Mouse (Mus musculus): ENCODE data around the gene Psg29. TPM values are rescaled to one million over a fixed set of nuclear protein-coding genes. Genes with fewer than 3 reads are reported as not detected.

The Psg29 gene
- total RNA-seq (2015; ENCODE audit: low replicate concordance) (not detected in 2 replicates), total RNA-seq (2017; ENCODE audit: low replicate concordance) (not detected in 2 replicates)

DNA sequence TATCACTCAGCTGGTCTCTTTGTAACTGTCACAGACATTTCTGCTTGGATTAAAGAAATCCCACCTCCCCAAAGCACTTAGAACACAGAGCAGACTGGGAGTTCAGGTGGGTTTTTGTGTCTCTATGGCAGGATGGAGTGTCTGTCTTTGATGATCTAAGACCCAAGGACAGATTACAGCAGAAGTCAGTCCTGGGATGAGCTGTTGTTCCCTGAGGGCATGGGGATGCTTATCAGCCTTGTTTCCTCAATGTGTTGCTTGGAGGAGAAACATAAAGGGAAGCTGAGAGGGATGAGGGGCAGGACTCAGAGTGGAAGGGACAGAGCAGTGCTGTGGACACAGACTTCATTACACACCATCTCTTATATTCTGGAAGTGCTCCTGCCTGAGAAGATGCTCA is at the start of gene Psg29:
Gene Psg29, plus strand, starts transcription at position 301 of the 400 bp plus-strand sequence.
- ATAC-seq (replicated peaks; ENCODE audit: low FRiP score, poor library complexity, severe bottlenecking): no peak

DNA sequence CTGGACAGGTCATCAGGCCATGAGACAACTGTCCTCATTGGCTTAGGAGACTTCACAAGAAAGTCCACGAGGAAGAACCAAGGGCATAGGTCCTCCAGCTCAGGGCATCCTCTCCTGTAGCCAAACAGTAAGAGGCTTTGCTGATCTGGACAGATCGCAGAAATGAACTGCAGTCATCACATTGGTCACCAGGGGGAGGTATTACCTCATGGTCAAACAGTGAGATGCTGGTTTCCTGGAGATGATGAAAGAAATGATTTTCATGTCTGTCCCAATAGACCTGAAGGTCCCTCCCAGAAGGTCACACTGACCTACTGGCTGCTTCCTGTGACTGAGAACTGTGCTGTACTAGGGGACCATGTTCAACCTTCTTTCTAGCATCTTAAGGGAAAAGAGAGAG is 47.6 kb upstream of the Psg29 start:
- ATAC-seq (replicated peaks; ENCODE audit: low FRiP score, poor library complexity, severe bottlenecking): no peak

DNA sequence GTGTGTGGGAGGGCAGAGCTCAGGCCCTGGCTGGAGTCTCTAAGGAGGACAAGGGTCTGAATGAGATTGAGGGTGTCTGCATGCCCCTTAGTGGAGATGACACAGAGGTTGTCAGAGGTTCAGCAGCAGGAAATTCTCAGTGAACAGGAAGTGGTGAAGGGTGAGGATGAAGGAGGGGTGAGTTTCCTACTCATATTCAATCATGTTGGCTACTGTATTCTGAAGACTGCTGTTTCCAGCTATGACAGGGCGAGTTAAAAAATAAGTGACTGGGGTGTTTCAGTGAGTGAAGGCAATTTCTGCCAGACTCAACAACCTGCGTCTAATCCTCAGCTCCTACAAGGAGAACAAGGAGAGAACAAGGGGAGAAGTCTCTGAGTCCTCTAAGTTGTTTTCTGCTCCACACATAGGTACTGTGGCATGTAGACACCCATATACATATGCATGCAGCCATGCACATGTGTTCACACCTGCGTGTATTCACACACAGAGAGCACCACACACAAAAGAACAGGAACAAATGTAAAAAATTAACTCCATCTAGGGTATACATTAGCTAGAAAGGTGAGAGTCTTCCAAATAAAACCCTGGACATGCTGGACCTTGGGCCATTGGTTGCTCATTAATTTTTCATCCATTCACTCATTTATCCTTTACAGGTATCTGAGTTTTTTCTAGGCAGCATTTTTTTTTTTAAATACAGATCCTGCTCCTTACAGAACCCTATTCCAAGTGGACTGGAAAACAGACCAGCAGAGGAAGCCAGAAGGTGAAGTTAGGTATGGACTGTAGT is 46.2 kb upstream of the Psg29 start:
- no peak for ATAC-seq (replicated peaks; ENCODE audit: low FRiP score, poor library complexity, severe bottlenecking)

DNA sequence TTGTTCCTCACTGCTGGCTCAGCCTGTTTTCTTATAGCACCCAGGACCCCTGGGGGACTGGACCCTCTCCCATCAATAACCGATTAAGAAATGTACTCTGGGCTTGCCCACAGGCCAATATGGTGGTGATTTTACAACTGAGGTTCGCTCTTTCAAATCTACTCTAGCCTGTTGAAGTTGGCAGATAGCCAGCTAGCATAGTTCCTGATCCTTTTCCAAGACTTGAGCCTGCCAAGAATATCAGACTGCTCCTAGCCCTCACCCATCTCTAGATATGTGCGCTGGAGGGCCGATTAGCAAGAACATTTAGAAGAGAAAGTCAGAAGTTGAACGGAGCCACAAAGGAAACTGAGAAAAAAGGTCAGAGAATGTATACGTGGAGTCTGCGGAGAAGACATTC is 44.3 kb upstream of the Psg29 start:
- no peak for ATAC-seq (replicated peaks; ENCODE audit: low FRiP score, poor library complexity, severe bottlenecking)

DNA sequence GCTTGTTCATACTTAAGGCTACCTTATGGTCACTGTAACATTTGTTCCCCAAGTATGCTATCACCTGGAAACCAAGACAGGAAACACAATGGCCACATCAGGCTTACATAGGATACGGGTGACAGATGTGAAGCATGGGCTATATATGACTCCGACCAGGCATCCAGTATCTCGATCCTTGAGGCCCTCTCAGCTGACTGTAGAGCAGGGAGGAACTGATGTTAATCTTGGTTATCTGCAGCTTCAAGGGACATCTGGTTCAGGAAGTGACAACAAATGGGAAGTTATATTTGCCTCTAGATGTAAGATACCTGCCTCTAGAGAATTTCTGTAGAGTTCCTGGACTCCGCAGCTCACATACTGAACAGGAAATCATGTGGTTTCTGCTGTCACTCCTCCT is 31.4 kb upstream of the Psg29 start:
- no peak for ATAC-seq (replicated peaks; ENCODE audit: low FRiP score, poor library complexity, severe bottlenecking)

DNA sequence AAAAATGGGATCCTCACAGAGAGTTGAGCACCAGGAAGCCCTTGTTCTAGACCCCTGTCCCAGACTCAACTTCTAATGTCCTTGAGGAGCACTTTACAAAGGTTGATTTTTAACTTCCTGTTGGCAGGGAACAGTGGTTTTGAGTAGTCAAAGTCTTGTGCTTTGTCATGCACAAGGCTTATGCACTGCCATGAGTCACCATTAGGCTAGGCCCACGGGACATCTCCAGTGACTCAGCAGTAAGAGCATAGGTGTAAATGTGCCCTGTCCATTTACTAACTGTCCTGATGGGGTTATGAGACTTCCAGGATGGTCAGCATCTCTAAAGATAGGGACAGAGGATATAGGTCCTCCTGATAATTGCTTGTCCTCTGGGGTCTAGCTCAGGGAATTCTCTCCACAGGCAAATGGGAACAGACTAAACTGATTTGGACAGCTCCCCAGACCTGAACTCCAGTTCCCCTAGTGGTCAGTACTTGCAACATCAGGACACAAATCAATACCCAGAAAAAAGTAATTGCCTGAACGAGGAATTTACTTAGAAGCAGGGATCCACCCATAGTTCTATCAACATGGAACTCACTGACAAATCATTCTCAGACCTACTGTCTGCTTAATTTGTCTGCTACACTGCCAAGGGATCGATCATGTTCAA is 2.4 kb downstream of the Psg29 start:
- ATAC-seq (replicated peaks; ENCODE audit: low FRiP score, poor library complexity, severe bottlenecking): no peak

Other genes with a start within 250 kb of the Psg29 start
- not detected in 2 replicates for gene Pnmal1, start 243.8 kb upstream of the Psg29 start, total RNA-seq (2015; ENCODE audit: low replicate concordance)
- not detected in 2 replicates for gene Pnmal1, start 243.8 kb upstream of the Psg29 start, total RNA-seq (2017; ENCODE audit: low replicate concordance)
- not detected in 2 replicates for gene Gm42372, start 220.4 kb upstream of the Psg29 start, total RNA-seq (2015; ENCODE audit: low replicate concordance)
- gene Gm42372, start 220.4 kb upstream of the Psg29 start, total RNA-seq (2017; ENCODE audit: low replicate concordance): 0.28 TPM in 1 of 2 replicates, not detected in the other
- gene Ccdc8, start 210.8 kb upstream of the Psg29 start, total RNA-seq (2015; ENCODE audit: low replicate concordance): 0.19 TPM in 1 of 2 replicates, not detected in the other
- 0.14 and 1.0 TPM in 2 replicates for gene Ccdc8, start 210.8 kb upstream of the Psg29 start, total RNA-seq (2017; ENCODE audit: low replicate concordance)
- 14.0 and 21.3 TPM in 2 replicates for gene Ppp5c, start 175.6 kb upstream of the Psg29 start, total RNA-seq (2015; ENCODE audit: low replicate concordance)
- 10.6 and 18.9 TPM in 2 replicates for gene Ppp5c, start 175.6 kb upstream of the Psg29 start, total RNA-seq (2017; ENCODE audit: low replicate concordance)
- gene Hif3a, start 141.1 kb upstream of the Psg29 start, total RNA-seq (2015; ENCODE audit: low replicate concordance): 0.42 and 0.58 TPM in 2 replicates
- 0.17 TPM in 1 of 2 replicates, not detected in the other for gene Hif3a, start 141.1 kb upstream of the Psg29 start, total RNA-seq (2017; ENCODE audit: low replicate concordance)
- gene Psg16, start 129.4 kb upstream of the Psg29 start, total RNA-seq (2015; ENCODE audit: low replicate concordance): not detected in 2 replicates
- not detected in 2 replicates for gene Psg16, start 129.4 kb upstream of the Psg29 start, total RNA-seq (2017; ENCODE audit: low replicate concordance)
- not detected in 2 replicates for gene Ceacam3, start 53.2 kb upstream of the Psg29 start, total RNA-seq (2015; ENCODE audit: low replicate concordance)
- 0.28 TPM in 1 of 2 replicates, not detected in the other for gene Ceacam3, start 53.2 kb upstream of the Psg29 start, total RNA-seq (2017; ENCODE audit: low replicate concordance)

Data from erythroblast, adult 5-6 weeks (primary cell).